Mouse (Mus musculus) liver, embryonic 11.5 days (tissue): ENCODE results near the gene Shtn1. TPM values are rescaled to one million over a fixed set of nuclear protein-coding genes. Genes with fewer than 3 reads are reported as not detected.

Experiments
- ATAC-seq: fragments of 200-750 bp; cut with Nextera tagmentation; replicated peaks from 2 replicates; pipeline ENCODE4 v1.8.0; 2017; ENCODE audit warnings: moderate number of reproducible peaks, mild to moderate bottlenecking, moderate TSS enrichment, moderate library complexity; ENCODE audit not compliant: low FRiP score
- DNase-seq: peaks from one replicate; pipeline ENCODE4 v3.0.0-alpha.2; 2017; ENCODE audit warnings: low spot score
- H3K27ac ChIP-seq: fragments of 300-500 bp; sonication (generic); 2 replicates; pipeline ENCODE4 v1.5.1; 2014; ENCODE audit warnings: mild to moderate bottlenecking, low read depth, low read length, control low read depth
- H3K27me3 ChIP-seq: fragments of 300-500 bp; sonication (generic); replicated peaks from 2 replicates; pipeline ENCODE4 v1.6.1; 2014; ENCODE audit warnings: low read length, mixed read lengths; ENCODE audit not compliant: control insufficient read depth, insufficient read depth
- H3K36me3 ChIP-seq: fragments of 300-500 bp; sonication (generic); 2 replicates; pipeline ENCODE4 v1.6.1; 2014; ENCODE audit warnings: mild to moderate bottlenecking, low read length, moderate library complexity, mixed read lengths; ENCODE audit not compliant: control insufficient read depth, insufficient read depth
- H3K4me1 ChIP-seq: fragments of 300-500 bp; sonication (generic); replicated peaks from 2 replicates; pipeline ENCODE4 v1.6.1; 2014; ENCODE audit warnings: low read length, mixed read lengths; ENCODE audit not compliant: control insufficient read depth, insufficient read depth
- H3K4me2 ChIP-seq: fragments of 300-500 bp; sonication (generic); 2 replicates; pipeline ENCODE4 v1.6.1; 2014; ENCODE audit warnings: mild to moderate bottlenecking, control low read depth, moderate library complexity
- H3K4me3 ChIP-seq: fragments of 300-500 bp; sonication (generic); 2 replicates; pipeline ENCODE4 v1.5.1; 2014; ENCODE audit warnings: low read depth, low read length, control low read depth
- H3K9ac ChIP-seq: fragments of 300-500 bp; sonication (generic); 2 replicates; pipeline ENCODE4 v1.6.1; 2014; ENCODE audit warnings: low read depth, low read length, control low read depth
- H3K9me3 ChIP-seq: fragments of 300-500 bp; sonication (generic); 2 replicates; pipeline ENCODE4 v1.6.1; 2016; ENCODE audit warnings: low read length, inconsistent platforms, mixed read lengths; ENCODE audit not compliant: control insufficient read depth
- WGBS: fragments of 180-500 bp; shearing (Covaris S2); extraction: QIAGEN DNeasy Blood & Tissue Kit; methylation state at CpG from one replicate; pipeline ENCODE4 v1.1.7; 2014; 5-methylcytosine and 5-hydroxymethylcytosine counted together
- polyA plus RNA-seq: library from polyadenylated mRNA; unstranded; fragments of >200 nt; fragmentation: Nextera tagmentation; extraction: Ambion mirVana; gene quantifications from 2 replicates; pipeline ENCODE4 v1.2.1, GENCODE M21; 2014

Gene Shtn1
- polyA plus RNA-seq, 1 experiment from 2014 or later: 1.0 TPM

GRCm38 (mm10) chr19:59074381-59074780, 1.5 kb downstream of the Shtn1 start:
- Histone ChIP-seq H3K4me1 (no peaks in the 10 kb centered on the region), H3K9me3 (no peaks in the 10 kb centered on the region), H3K9ac (no peak overlapping the region), H3K27ac (no peak overlapping the region), H3K27me3 (peaks cover 42% of the 10 kb centered on the region), H3K4me3 (no peak overlapping the region), H3K36me3 (no peaks in the 10 kb centered on the region), H3K4me2 (no peak overlapping the region)
- DNase-seq: no peak
- 47% methylated on average over 3 of the region's 3 CpGs for WGBS
- no peak for ATAC-seq

DNA sequence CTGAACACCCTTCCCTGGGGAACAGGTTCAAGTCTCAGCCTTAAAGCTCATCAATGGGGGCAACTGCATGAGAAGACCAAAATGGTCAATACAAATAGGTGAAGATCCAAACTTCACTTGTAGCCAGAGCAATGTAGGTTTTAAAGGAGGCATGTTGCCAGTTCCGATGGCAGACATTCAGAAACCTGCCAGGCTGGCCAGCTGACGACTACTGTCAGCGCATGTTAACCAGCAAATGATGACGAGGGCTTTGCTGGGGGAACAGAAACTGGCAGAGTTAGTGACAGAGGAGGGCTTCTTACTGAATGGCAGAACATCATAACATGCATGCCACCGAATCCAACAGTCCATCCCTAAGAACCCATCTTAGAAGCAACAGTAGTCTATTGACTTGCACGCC, 2.9 kb downstream of the Shtn1 start:
- no peak overlapping the region for H3K4me2 ChIP-seq
- no peaks in the 10 kb centered on the region for H3K36me3 ChIP-seq
- no peaks in the 10 kb centered on the region for H3K4me1 ChIP-seq
- ATAC-seq (no peak), DNase-seq (no peak)
- peaks cover 41% of the 10 kb centered on the region for H3K27me3 ChIP-seq
- H3K4me3 ChIP-seq: no peak overlapping the region
- no peak overlapping the region for H3K9ac ChIP-seq
- 78% methylated on average over 6 of the region's 6 CpGs for WGBS
- no peaks in the 10 kb centered on the region for H3K9me3 ChIP-seq
- H3K27ac ChIP-seq: no peak overlapping the region

GRCm38 (mm10) chr19:59071979-59072378, 3.9 kb downstream of the Shtn1 start:
- no peaks in the 10 kb centered on the region for H3K4me1 ChIP-seq
- no peaks in the 10 kb centered on the region for H3K36me3 ChIP-seq
- no peak overlapping the region for H3K4me2 ChIP-seq
- WGBS: 73% methylated on average over 2 of the region's 2 CpGs
- no peak overlapping the region for H3K4me3 ChIP-seq
- ATAC-seq (no peak), DNase-seq (no peak)
- no peaks in the 10 kb centered on the region for H3K9me3 ChIP-seq
- no peak overlapping the region for H3K9ac ChIP-seq
- peaks cover 39% of the 10 kb centered on the region for H3K27me3 ChIP-seq
- H3K27ac ChIP-seq: no peak overlapping the region

DNA sequence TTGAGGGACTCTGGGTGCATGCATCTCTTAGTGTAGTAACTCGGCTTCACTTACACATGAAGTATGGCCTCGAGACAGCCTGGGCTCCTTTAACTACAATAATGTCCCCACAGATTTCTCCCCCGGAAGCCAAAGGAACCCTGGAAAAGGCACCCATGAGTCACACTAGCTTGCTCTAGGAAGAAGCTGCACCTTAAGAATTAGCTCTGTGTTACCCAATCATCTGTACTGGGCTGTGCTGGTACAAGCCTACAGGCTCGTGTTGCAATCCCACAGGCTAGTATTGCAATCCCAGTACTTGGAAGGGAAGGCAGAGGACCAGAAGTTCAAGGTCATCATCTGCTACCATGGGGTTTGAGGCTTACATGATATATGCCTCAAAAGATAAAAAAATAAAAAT, 4.5 kb downstream of the Shtn1 start:
- DNase-seq (no peak), ATAC-seq (no peak)
- WGBS: 77% methylated on average over 4 of the region's 4 CpGs
- Histone ChIP-seq H3K27ac (no peak overlapping the region), H3K36me3 (no peaks in the 10 kb centered on the region), H3K9me3 (no peaks in the 10 kb centered on the region), H3K4me3 (no peak overlapping the region), H3K27me3 (peaks cover 33% of the 10 kb centered on the region), H3K4me1 (no peaks in the 10 kb centered on the region), H3K9ac (no peak overlapping the region), H3K4me2 (no peak overlapping the region)

DNA sequence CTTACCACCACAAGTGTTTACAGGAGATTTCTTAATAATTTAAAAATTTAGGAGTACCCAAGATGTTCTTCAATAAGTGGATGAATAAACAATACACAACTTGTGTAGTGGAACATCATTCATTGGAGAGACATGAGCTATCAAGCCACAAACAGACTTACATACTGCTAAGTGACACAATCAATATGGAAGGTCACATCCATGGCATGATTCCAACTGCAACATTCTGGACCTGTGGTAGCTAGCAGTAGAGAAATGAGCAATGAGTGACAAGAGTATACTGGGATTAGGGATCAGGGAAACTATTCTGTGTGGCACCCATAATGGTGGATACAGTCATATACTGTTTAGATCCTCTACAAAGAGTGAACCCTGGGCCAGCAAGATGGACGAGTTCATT, 8.2 kb downstream of the Shtn1 start:
- Histone ChIP-seq H3K9ac (no peak overlapping the region), H3K27ac (no peak overlapping the region), H3K4me2 (no peak overlapping the region), H3K9me3 (no peaks in the 10 kb centered on the region), H3K4me3 (no peak overlapping the region), H3K36me3 (no peaks in the 10 kb centered on the region), H3K27me3 (no peaks in the 10 kb centered on the region), H3K4me1 (no peaks in the 10 kb centered on the region)
- 52% methylated on average over 1 of the region's 1 CpGs for WGBS
- no peak for ATAC-seq
- DNase-seq: no peak

GRCm38 (mm10) chr19:59066670-59067069, 9.2 kb downstream of the Shtn1 start:
- no peak for DNase-seq
- Histone ChIP-seq H3K27me3 (no peaks in the 10 kb centered on the region), H3K4me3 (no peak overlapping the region), H3K9me3 (no peaks in the 10 kb centered on the region), H3K9ac (no peak overlapping the region), H3K4me1 (no peaks in the 10 kb centered on the region), H3K4me2 (no peak overlapping the region), H3K36me3 (no peaks in the 10 kb centered on the region), H3K27ac (no peak overlapping the region)
- WGBS: 81% methylated on average over 2 of the region's 2 CpGs
- no peak for ATAC-seq

GRCm38 (mm10) chr19:59066115-59066514, 9.8 kb downstream of the Shtn1 start:
- H3K4me1 ChIP-seq: no peaks in the 10 kb centered on the region
- no peaks in the 10 kb centered on the region for H3K36me3 ChIP-seq
- DNase-seq (no peak), ATAC-seq (no peak)
- no peaks in the 10 kb centered on the region for H3K9me3 ChIP-seq
- WGBS: 60% methylated on average over 5 of the region's 5 CpGs
- H3K27me3 ChIP-seq: no peaks in the 10 kb centered on the region
- H3K9ac ChIP-seq: no peak overlapping the region
- H3K4me3 ChIP-seq: no peak overlapping the region
- no peak overlapping the region for H3K27ac ChIP-seq
- H3K4me2 ChIP-seq: no peak overlapping the region

DNA sequence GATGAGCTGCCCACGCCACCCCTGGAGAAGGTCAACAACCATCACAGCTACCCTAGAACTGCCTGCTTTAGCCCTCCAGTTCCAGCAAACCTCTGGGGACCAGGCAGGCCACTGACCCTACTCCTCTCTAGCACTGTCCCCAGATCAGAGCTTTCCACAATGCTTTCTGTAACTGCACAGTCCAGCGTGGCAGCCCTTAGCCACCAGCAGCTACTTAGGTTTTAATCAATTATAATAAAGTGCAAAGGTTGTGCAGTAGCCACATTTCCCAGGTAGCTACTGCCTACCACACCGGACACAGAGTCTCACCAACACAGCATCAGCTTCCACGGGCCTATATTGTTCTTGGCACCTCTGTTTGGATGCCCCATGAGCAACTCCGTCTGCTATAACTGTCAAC, 11.3 kb downstream of the Shtn1 start:
- no peaks in the 10 kb centered on the region for H3K27me3 ChIP-seq
- no peaks in the 10 kb centered on the region for H3K36me3 ChIP-seq
- no peak overlapping the region for H3K4me2 ChIP-seq
- no peaks in the 10 kb centered on the region for H3K4me1 ChIP-seq
- no peak overlapping the region for H3K4me3 ChIP-seq
- WGBS: 82% methylated on average over 5 of the region's 5 CpGs
- H3K9ac ChIP-seq: no peak overlapping the region
- no peak for ATAC-seq
- H3K9me3 ChIP-seq: no peaks in the 10 kb centered on the region
- no peak overlapping the region for H3K27ac ChIP-seq
- no peak for DNase-seq

DNA sequence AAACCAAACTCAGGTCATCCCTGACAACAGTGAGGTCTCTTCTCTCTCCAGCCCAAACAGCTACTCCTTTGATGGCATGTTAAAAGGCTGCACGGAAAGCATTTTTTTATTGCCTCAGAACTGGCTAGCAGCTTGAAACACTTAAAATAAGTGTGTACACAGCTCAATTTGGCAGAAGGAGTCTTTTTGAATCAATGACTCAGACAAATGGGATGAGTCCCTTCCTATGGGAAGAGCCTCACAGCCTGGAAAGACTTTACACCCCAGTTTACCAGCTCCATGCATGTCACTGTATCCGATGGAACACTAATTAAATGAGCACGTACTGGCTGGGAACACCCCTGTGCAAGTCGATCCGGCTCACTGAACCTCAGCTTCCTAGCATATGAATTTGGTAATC, 12.3 kb downstream of the Shtn1 start:
- H3K36me3 ChIP-seq: no peaks in the 10 kb centered on the region
- 95% methylated on average over 5 of the region's 5 CpGs for WGBS
- H3K9ac ChIP-seq: no peak overlapping the region
- ATAC-seq: no peak
- no peak overlapping the region for H3K4me3 ChIP-seq
- DNase-seq: no peak
- H3K27me3 ChIP-seq: no peaks in the 10 kb centered on the region
- H3K9me3 ChIP-seq: no peaks in the 10 kb centered on the region
- no peak overlapping the region for H3K27ac ChIP-seq
- H3K4me1 ChIP-seq: no peaks in the 10 kb centered on the region
- no peak overlapping the region for H3K4me2 ChIP-seq
